Mouse (Mus musculus) layer of hippocampus, adult 9-11 months (tissue): ENCODE measurements around the gene Calhm2.
A peak's percentile ranks its signal among the peaks of the same experiment; 100 is the strongest.

Experiments
- DNase-seq: peaks from one replicate; pipeline ENCODE4 v3.0.0; 2022

Gene Calhm2

GRCm38 (mm10) chr19:47067096-47067882 lies 70.8 kb downstream of the Calhm2 start, which contains the start of gene Taf5:
Gene Taf5, plus strand, starts transcription at chr19:47067746.
- peak; percentile 96 for DNase-seq

GRCm38 (mm10) chr19:47065860-47066259 lies 72.2 kb downstream of the Calhm2 start:
- DNase-seq, result no peak

DNA sequence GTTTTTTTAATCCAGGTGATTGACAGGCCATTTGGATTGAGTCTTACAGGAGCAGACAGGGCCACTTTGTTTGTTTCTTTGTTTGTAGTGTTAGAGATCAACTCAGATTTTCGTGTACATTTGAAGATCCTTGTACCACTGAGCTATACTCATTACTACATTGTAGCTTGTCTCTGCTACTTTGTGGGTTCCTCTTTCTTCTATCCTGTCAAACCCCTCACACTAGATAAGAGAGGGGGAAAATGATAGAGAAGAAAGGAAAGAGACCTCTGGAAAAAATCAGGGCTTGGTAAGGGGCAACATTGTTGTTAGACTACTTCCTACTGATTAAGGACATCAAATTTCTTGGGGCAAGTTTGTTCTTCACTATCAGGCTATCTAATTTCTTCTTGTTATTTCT lies 80.4 kb downstream of the Calhm2 start:
- no peak for DNase-seq
